Mouse (Mus musculus) heart, embryonic 11.5 days (tissue): ENCODE data around the gene Cd47. TPM values are rescaled to one million over a fixed set of nuclear protein-coding genes. Genes with fewer than 3 reads are reported as not detected.

Experiments
- ATAC-seq: fragments of 200-750 bp; cut with Nextera tagmentation; replicated peaks from 2 replicates; pipeline ENCODE4 v1.8.0; 2017; ENCODE audit warnings: moderate library complexity; ENCODE audit not compliant: insufficient number of reproducible peaks, low FRiP score, low TSS enrichment
- H3K27ac ChIP-seq: fragments of 300-500 bp; sonication (generic); 2 replicates; pipeline ENCODE4 v1.5.1; 2014; ENCODE audit warnings: mild to moderate bottlenecking, low read depth, low read length
- H3K27me3 ChIP-seq: fragments of 300-500 bp; sonication (generic); 2 replicates; pipeline ENCODE4 v1.6.1; 2014; ENCODE audit warnings: mild to moderate bottlenecking, low read length, mixed read lengths; ENCODE audit not compliant: control insufficient read depth, insufficient read depth
- H3K36me3 ChIP-seq: fragments of 300-500 bp; sonication (generic); 2 replicates; pipeline ENCODE4 v1.6.1; 2014; ENCODE audit warnings: mild to moderate bottlenecking, low read length, moderate library complexity, mixed read lengths; ENCODE audit not compliant: control insufficient read depth, insufficient read depth
- H3K4me1 ChIP-seq: fragments of 300-500 bp; sonication (generic); 2 replicates; pipeline ENCODE4 v1.6.1; 2014; ENCODE audit warnings: low read length; ENCODE audit not compliant: control insufficient read depth, insufficient read depth
- H3K4me2 ChIP-seq: fragments of 300-500 bp; sonication (generic); 2 replicates; pipeline ENCODE4 v1.6.1; 2014; ENCODE audit warnings: mild to moderate bottlenecking, moderate library complexity
- H3K4me3 ChIP-seq: fragments of 300-500 bp; sonication (generic); 2 replicates; pipeline ENCODE4 v1.5.1; 2014; ENCODE audit warnings: low read depth, low read length
- H3K9ac ChIP-seq: fragments of 300-500 bp; sonication (generic); 2 replicates; pipeline ENCODE4 v1.6.1; 2014; ENCODE audit warnings: mild to moderate bottlenecking, low read depth, low read length, moderate library complexity
- H3K9me3 ChIP-seq: fragments of 300-500 bp; sonication (generic); replicated peaks from 2 replicates; pipeline ENCODE4 v1.6.1; 2016; ENCODE audit warnings: low read length; ENCODE audit not compliant: control insufficient read depth
- WGBS: fragments of 180-500 bp; shearing (Covaris S2); extraction: QIAGEN DNeasy Blood & Tissue Kit; methylation state at CpG from one replicate; pipeline ENCODE4 v1.1.7; 2014; ENCODE audit not compliant: insufficient replicate concordance; 5-methylcytosine and 5-hydroxymethylcytosine counted together
- polyA plus RNA-seq: library from polyadenylated mRNA; unstranded; fragments of >200 nt; fragmentation: Nextera tagmentation; extraction: Ambion mirVana; gene quantifications from 2 replicates; pipeline ENCODE4 v1.2.1, GENCODE M21; 2014

Cd47 gene
- polyA plus RNA-seq, 1 experiment from 2014 or later = 58.5 TPM

DNA sequence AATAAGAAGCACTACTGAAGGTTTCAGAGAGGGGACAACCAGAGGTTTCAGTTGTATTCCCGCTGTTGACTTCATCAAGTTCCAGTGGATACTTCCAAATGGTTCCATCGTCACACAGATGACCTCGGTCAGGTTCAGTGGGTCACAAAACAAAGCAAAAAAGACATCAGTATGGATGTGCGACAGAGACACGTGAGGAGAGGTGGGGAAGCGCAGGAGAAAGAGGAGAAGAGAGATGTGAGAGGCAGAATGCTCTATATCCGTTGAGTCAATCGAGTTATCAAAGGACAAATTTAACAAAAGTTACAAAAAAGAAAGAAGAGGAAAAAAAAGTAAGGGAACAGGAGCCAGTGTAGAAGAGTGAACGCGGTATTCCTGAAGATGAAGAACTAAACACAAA lies 154.6 kb downstream of the Cd47 start:
- Histone ChIP-seq H3K4me3 (no peak overlapping the region), H3K4me2 (no peak overlapping the region), H3K9ac (no peak overlapping the region), H3K27ac (no peak overlapping the region), H3K27me3 (no peaks in the 10 kb centered on the region), H3K4me1 (no peaks in the 10 kb centered on the region), H3K36me3 (no peaks in the 10 kb centered on the region), H3K9me3 (no peaks in the 10 kb centered on the region)
- WGBS = 85% methylated on average over 10 of the region's 10 CpGs
- ATAC-seq = no peak

DNA sequence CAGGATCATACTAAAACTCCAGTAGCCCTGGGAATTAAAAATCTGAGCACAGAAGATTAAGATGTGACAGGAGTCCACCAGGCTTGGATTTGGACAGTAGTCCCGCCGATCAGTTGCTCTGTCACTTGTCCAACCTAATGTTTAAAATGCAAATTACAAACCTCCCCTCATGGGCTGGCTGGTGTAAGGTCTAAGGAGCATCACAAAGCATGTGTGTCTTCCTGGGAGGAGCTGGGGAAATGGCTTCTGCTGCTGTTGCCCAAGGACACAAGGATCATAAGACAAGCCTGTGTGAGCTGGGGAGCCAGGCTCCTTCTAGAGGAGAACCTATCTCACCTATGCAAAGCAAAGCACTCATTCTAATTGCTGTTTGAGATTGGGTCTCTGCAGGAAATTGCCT lies 155.0 kb downstream of the Cd47 start:
- WGBS = 86% methylated on average over 2 of the region's 2 CpGs
- Histone ChIP-seq H3K4me3 (no peak overlapping the region), H3K27ac (no peak overlapping the region), H3K27me3 (no peaks in the 10 kb centered on the region), H3K4me2 (no peak overlapping the region), H3K4me1 (no peaks in the 10 kb centered on the region), H3K9ac (no peak overlapping the region), H3K36me3 (no peaks in the 10 kb centered on the region), H3K9me3 (no peaks in the 10 kb centered on the region)
- ATAC-seq = no peak

DNA sequence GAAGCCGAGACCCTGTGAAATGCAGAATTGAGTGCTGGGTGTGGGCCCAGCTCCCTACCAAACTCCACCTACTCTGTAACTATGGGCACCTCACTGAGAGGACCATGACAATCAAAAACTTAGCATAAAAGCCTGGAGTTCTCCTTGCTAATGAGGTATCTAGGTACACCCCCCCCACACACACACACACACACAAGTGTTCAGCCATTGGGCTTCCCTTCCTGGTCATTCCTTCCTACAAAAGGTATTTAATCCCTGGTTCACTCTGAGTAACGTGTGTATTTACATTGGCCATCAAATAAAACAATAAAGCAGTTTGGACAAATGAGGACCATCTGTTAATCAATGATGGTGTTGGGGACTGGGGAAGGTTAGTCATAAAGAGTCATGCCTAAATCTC lies 155.6 kb downstream of the Cd47 start:
- Histone ChIP-seq H3K4me3 (no peak overlapping the region), H3K9ac (no peak overlapping the region), H3K4me1 (no peaks in the 10 kb centered on the region), H3K27ac (no peak overlapping the region), H3K36me3 (no peaks in the 10 kb centered on the region), H3K9me3 (no peaks in the 10 kb centered on the region), H3K27me3 (no peaks in the 10 kb centered on the region), H3K4me2 (no peak overlapping the region)
- no peak for ATAC-seq
- 75% methylated on average over 2 of the region's 2 CpGs for WGBS

DNA sequence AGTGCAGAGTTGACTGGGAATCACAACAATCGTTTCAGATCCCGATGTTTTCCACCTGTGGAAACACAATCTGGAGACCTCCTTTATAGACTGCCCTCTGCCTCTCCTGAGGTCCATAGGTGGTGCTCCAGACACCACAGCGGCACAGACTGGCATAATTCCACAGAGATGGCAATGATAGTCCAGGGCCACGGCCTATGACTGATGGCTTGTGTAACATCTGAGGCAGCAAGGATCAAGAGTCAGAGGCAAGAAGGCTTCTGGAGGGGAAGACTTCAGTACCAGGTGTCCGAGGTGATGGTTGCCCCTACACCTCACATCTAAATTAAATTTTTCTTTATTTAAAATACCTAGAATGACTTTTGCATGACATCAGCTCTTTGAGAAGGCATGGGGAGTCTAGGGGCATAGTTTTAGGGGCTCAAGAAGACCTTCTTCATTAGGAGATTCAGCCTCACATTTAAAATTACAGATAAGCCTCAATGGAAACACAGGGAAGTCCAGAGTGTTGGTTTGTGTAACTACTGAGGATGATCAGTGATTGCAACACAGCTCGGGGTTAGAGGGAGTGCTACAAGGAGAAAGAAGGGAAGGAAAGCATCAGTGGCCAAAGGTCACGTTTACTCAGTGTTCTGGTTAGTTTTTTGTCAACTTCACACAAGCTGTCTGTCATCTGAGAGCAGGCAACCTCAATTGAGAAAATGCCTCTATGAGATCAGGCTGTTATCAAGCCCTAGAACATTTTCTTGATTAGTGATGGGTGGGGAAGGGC lies 156.4 kb downstream of the Cd47 start:
- Histone ChIP-seq H3K9ac (no peak overlapping the region), H3K4me1 (no peaks in the 10 kb centered on the region), H3K4me2 (no peak overlapping the region), H3K36me3 (no peaks in the 10 kb centered on the region), H3K4me3 (no peak overlapping the region), H3K27ac (no peak overlapping the region), H3K9me3 (no peaks in the 10 kb centered on the region), H3K27me3 (no peaks in the 10 kb centered on the region)
- ATAC-seq = no peak
- 80% methylated on average over 7 of the region's 7 CpGs for WGBS

DNA sequence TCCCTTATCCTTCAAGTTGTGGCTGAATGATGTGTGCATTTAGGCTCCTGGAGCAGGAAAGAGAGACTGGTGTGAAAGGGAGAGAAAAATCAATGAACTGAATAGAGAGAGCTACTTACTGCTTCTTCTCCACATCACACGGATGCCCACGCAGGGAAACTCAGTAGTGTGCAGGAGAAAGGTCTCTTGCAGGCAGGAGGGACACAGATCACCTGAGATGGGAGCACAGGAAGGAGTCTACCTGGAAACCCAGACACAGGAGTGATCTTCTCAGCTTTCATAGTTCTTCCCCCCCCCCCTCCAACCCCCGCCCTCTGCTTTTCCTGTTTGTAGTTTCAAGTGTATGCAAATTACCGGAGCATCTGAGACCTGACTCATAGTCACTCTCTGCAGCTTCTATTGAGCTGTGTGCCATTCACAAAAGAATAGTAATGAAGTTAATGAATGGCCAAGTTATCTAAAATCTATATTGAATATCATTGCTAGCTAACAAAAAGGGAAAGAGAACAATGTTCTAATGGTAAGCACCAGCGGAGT lies 158.6 kb downstream of the Cd47 start:
- Histone ChIP-seq H3K36me3 (no peaks in the 10 kb centered on the region), H3K9ac (no peak overlapping the region), H3K27ac (no peak overlapping the region), H3K4me1 (no peaks in the 10 kb centered on the region), H3K9me3 (no peaks in the 10 kb centered on the region), H3K27me3 (no peaks in the 10 kb centered on the region), H3K4me3 (no peak overlapping the region), H3K4me2 (no peak overlapping the region)
- WGBS = 89% methylated on average over 5 of the region's 5 CpGs
- no peak for ATAC-seq

DNA sequence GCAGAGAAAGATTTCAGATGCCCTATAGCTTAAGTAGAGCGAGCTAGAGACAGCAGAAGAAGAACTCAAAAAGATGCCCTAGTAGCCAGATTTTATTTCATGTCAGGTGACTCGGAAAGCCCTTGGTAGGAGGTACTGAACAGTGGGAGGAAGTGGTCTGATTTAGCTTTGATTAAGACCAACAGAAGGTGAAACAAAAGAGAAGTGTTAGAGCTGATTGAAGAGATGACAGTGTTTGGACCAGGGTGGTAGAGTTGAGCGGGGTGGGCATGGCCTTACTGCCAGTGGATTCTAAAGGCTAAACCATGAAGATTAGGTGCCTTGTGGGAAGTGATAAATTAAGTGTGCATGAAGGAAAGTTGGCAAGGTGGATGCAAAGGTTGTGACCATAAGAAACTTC lies 162.0 kb downstream of the Cd47 start:
- Histone ChIP-seq H3K27ac (no peak overlapping the region), H3K4me1 (peaks cover 8% of the 10 kb centered on the region), H3K4me3 (no peak overlapping the region), H3K9me3 (no peaks in the 10 kb centered on the region), H3K4me2 (no peak overlapping the region), H3K9ac (no peak overlapping the region), H3K27me3 (no peaks in the 10 kb centered on the region), H3K36me3 (no peaks in the 10 kb centered on the region)
- no peak for ATAC-seq
- WGBS = 75% methylated on average over 3 of the region's 3 CpGs

DNA sequence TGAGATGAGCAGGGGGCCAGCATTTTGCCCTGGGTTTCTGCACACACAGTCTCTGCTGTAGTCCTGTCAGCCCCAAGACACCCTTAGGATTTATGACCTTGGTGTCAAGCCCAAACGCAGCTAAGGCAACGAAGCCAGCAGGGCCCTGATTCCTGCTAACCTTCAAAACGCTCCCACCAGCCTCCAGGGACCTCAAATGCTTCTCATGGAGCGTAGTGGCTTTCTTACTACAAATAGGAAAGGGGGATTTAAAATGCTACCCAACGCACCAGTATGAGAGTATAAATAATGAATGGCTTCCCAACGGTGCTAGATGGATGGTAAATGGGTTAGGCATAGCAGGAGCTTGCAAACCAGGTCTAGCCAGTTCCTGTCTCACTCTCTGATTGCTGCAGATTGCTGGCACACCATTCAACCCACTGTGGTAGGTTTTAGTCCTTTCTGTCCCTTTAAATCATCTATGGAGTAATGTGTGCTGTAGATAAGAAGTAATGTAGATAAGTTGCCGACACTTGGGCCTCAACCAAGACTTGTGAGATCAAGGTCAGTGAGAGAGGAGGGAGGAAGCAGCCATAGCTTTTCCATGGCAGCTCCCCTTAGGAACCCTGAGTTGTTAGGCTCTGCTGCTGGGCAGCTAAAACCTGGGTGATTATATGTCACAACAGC lies 164.1 kb downstream of the Cd47 start:
- H3K4me2 ChIP-seq = no peak overlapping the region
- WGBS = 49% methylated on average over 7 of the region's 7 CpGs
- peaks cover 8% of the 10 kb centered on the region for H3K4me1 ChIP-seq
- no peak overlapping the region for H3K9ac ChIP-seq
- ATAC-seq = no peak
- no peak overlapping the region for H3K4me3 ChIP-seq
- H3K9me3 ChIP-seq = no peaks in the 10 kb centered on the region
- no peaks in the 10 kb centered on the region for H3K36me3 ChIP-seq
- no peaks in the 10 kb centered on the region for H3K27me3 ChIP-seq
- H3K27ac ChIP-seq = no peak overlapping the region
